Mouse (Mus musculus) hindbrain, embryonic 16.5 days (tissue): Measurements from ENCODE around the gene Sct. TPM values are rescaled to one million over a fixed set of nuclear protein-coding genes. Genes with fewer than 3 reads are reported as not detected.

Experiments used
- ATAC-seq: fragments of 200-750 bp; cut with Nextera tagmentation; 2 replicates; pipeline ENCODE4 v1.8.0; 2017; ENCODE audit warnings: moderate TSS enrichment, moderate library complexity
- H3K27ac ChIP-seq: fragments of 300-500 bp; sonication (generic); 2 replicates; pipeline ENCODE4 v1.5.1; 2014; ENCODE audit warnings: low read depth, mild to moderate bottlenecking, control low read depth, low read length, moderate library complexity
- H3K27me3 ChIP-seq: fragments of 300-500 bp; sonication (generic); replicated peaks from 2 replicates; pipeline ENCODE4 v1.6.1; 2014; ENCODE audit warnings: low read length; ENCODE audit not compliant: control insufficient read depth, insufficient read depth
- H3K36me3 ChIP-seq: fragments of 300-500 bp; sonication (generic); 2 replicates; pipeline ENCODE4 v1.6.1; 2014; ENCODE audit warnings: mild to moderate bottlenecking, low read length, moderate library complexity, mixed read lengths; ENCODE audit not compliant: control insufficient read depth, insufficient read depth
- H3K4me1 ChIP-seq: fragments of 300-500 bp; sonication (generic); 2 replicates; pipeline ENCODE4 v1.6.1; 2014; ENCODE audit warnings: low read depth, low read length; ENCODE audit not compliant: control insufficient read depth, insufficient read depth
- H3K4me2 ChIP-seq: fragments of 300-500 bp; sonication (generic); 2 replicates; pipeline ENCODE4 v1.6.1; 2014; ENCODE audit warnings: mild to moderate bottlenecking, low read length, control low read depth, moderate library complexity
- H3K4me3 ChIP-seq: fragments of 300-500 bp; sonication (generic); 2 replicates; pipeline ENCODE4 v1.5.1; 2014; ENCODE audit warnings: mild to moderate bottlenecking, low read length, control low read depth, moderate library complexity
- H3K9ac ChIP-seq: fragments of 300-500 bp; sonication (generic); 2 replicates; pipeline ENCODE4 v1.6.1; 2014; ENCODE audit warnings: low read depth, mild to moderate bottlenecking, control low read depth, low read length, moderate library complexity
- H3K9me3 ChIP-seq: fragments of 300-500 bp; sonication (generic); 2 replicates; pipeline ENCODE4 v1.6.1; 2014; ENCODE audit warnings: mild to moderate bottlenecking, low read length, moderate library complexity; ENCODE audit not compliant: control insufficient read depth
- WGBS: fragments of 180-500 bp; shearing (Covaris S2); extraction: QIAGEN DNeasy Blood & Tissue Kit; methylation state at CpG from one replicate; pipeline ENCODE4 v1.1.7; 2014; 5-methylcytosine and 5-hydroxymethylcytosine counted together
- polyA plus RNA-seq: library from polyadenylated mRNA; unstranded; fragments of >200 nt; fragmentation: Nextera tagmentation; extraction: Ambion mirVana; gene quantifications from 2 replicates; pipeline ENCODE4 v1.2.1, GENCODE M21; 2015

The Sct gene
- polyA plus RNA-seq, 1 experiment from 2014 or later: 6.1 TPM

- H3K27ac ChIP-seq: no peak overlapping the region
- peaks cover 60% of the 10 kb centered on the region for H3K36me3 ChIP-seq
- ATAC-seq: no peak
- no peak overlapping the region for H3K9ac ChIP-seq
- no peaks in the 10 kb centered on the region for H3K9me3 ChIP-seq
- 89% methylated on average over 8 of the region's 8 CpGs for WGBS
- H3K4me2 ChIP-seq: no peak overlapping the region
- H3K27me3 ChIP-seq: no peaks in the 10 kb centered on the region
- no peak overlapping the region for H3K4me3 ChIP-seq
- no peaks in the 10 kb centered on the region for H3K4me1 ChIP-seq
Measured at GRCm38 (mm10) chr7:141315076-141315475, 36.1 kb upstream of the Sct start.

GRCm38 (mm10) chr7:141314416-141314815 is 35.5 kb upstream of the Sct start:
- no peak for ATAC-seq
- no peaks in the 10 kb centered on the region for H3K27me3 ChIP-seq
- no peaks in the 10 kb centered on the region for H3K4me1 ChIP-seq
- peaks cover 63% of the 10 kb centered on the region for H3K36me3 ChIP-seq
- WGBS: 90% methylated on average over 2 of the region's 2 CpGs
- no peak overlapping the region for H3K27ac ChIP-seq
- H3K9me3 ChIP-seq: no peaks in the 10 kb centered on the region
- no peak overlapping the region for H3K9ac ChIP-seq
- H3K4me2 ChIP-seq: no peak overlapping the region
- no peak overlapping the region for H3K4me3 ChIP-seq

- Histone ChIP-seq H3K27me3 (no peaks in the 10 kb centered on the region), H3K4me2 (no peak overlapping the region), H3K4me3 (no peak overlapping the region), H3K9me3 (no peaks in the 10 kb centered on the region), H3K9ac (no peak overlapping the region), H3K27ac (no peak overlapping the region), H3K36me3 (peaks cover 53% of the 10 kb centered on the region), H3K4me1 (no peaks in the 10 kb centered on the region)
- ATAC-seq: no peak
- 92% methylated on average over 4 of the region's 4 CpGs for WGBS
Measured at GRCm38 (mm10) chr7:141304537-141304936, 25.6 kb upstream of the Sct start.

GRCm38 (mm10) chr7:141302702-141303268 is 23.9 kb upstream of the Sct start:
- Histone ChIP-seq H3K4me2 (no peak overlapping the region), H3K27ac (no peak overlapping the region), H3K4me1 (no peaks in the 10 kb centered on the region), H3K9me3 (no peaks in the 10 kb centered on the region), H3K4me3 (no peak overlapping the region), H3K36me3 (peaks cover 51% of the 10 kb centered on the region), H3K9ac (no peak overlapping the region), H3K27me3 (no peaks in the 10 kb centered on the region)
- 88% methylated on average over 1 of the region's 1 CpGs for WGBS
- ATAC-seq: no peak

GRCm38 (mm10) chr7:141301386-141301785 is 22.5 kb upstream of the Sct start:
- no peak overlapping the region for H3K4me3 ChIP-seq
- H3K9ac ChIP-seq: no peak overlapping the region
- no peak for ATAC-seq
- H3K36me3 ChIP-seq: peaks cover 45% of the 10 kb centered on the region
- 96% methylated on average over 9 of the region's 9 CpGs for WGBS
- no peaks in the 10 kb centered on the region for H3K4me1 ChIP-seq
- no peaks in the 10 kb centered on the region for H3K27me3 ChIP-seq
- no peaks in the 10 kb centered on the region for H3K9me3 ChIP-seq
- no peak overlapping the region for H3K27ac ChIP-seq
- H3K4me2 ChIP-seq: no peak overlapping the region

GRCm38 (mm10) chr7:141299175-141299574 is 20.2 kb upstream of the Sct start:
- Histone ChIP-seq H3K9me3 (no peaks in the 10 kb centered on the region), H3K4me2 (no peak overlapping the region), H3K36me3 (peaks cover 36% of the 10 kb centered on the region), H3K9ac (no peak overlapping the region), H3K27me3 (peaks cover 14% of the 10 kb centered on the region), H3K4me1 (peaks cover 5% of the 10 kb centered on the region), H3K27ac (no peak overlapping the region), H3K4me3 (no peak overlapping the region)
- WGBS: 95% methylated on average over 8 of the region's 8 CpGs
- ATAC-seq: no peak

GRCm38 (mm10) chr7:141297926-141298650 is 19.2 kb upstream of the Sct start:
- WGBS: 84% methylated on average over 3 of the region's 3 CpGs
- H3K9me3 ChIP-seq: no peaks in the 10 kb centered on the region
- no peak overlapping the region for H3K9ac ChIP-seq
- H3K4me1 ChIP-seq: peaks cover 13% of the 10 kb centered on the region
- no peak overlapping the region for H3K4me3 ChIP-seq
- H3K36me3 ChIP-seq: peaks cover 29% of the 10 kb centered on the region
- peaks cover 19% of the 10 kb centered on the region for H3K27me3 ChIP-seq
- no peak overlapping the region for H3K4me2 ChIP-seq
- ATAC-seq: no peak
- H3K27ac ChIP-seq: no peak overlapping the region

- H3K9ac ChIP-seq: no peak overlapping the region; the same call in 1 of the 2 replicates
- peaks cover 34% of the 10 kb centered on the region for H3K27me3 ChIP-seq
- no peak overlapping the region for H3K27ac ChIP-seq
- peak overlapping the region; percentile 68 for H3K4me2 ChIP-seq
- WGBS: 6% methylated on average over 16 of the region's 22 CpGs
- no peak for ATAC-seq
- no peaks in the 10 kb centered on the region for H3K9me3 ChIP-seq
- peaks cover 20% of the 10 kb centered on the region for H3K4me1 ChIP-seq
- H3K36me3 ChIP-seq: peaks cover 5% of the 10 kb centered on the region; the same call in 1 of the 2 replicates
- H3K4me3 ChIP-seq: peak overlapping the region; percentile 37
Measured at GRCm38 (mm10) chr7:141294479-141294878, 15.5 kb upstream of the Sct start.

GRCm38 (mm10) chr7:141293852-141294471 is 15.0 kb upstream of the Sct start:
- H3K27me3 ChIP-seq: peaks cover 34% of the 10 kb centered on the region
- peak overlapping the region; percentile 60 for H3K9ac ChIP-seq
- no peaks in the 10 kb centered on the region for H3K9me3 ChIP-seq
- peaks cover 20% of the 10 kb centered on the region for H3K4me1 ChIP-seq
- peak; percentile 39 for ATAC-seq
- under 1% methylated on average over 46 of the region's 53 CpGs for WGBS
- no peak overlapping the region for H3K27ac ChIP-seq
- peak overlapping the region; percentile 68 for H3K4me2 ChIP-seq
- H3K4me3 ChIP-seq: peak overlapping the region; percentile 37
- peaks cover 3% of the 10 kb centered on the region; the same call in 1 of the 2 replicates for H3K36me3 ChIP-seq
